46 mouse cellular contexts compared by ENCODE assay signal in genomic region chr11:43049363-43049762, GRCm38 (mm10). TPM values are rescaled to one million over a fixed set of nuclear protein-coding genes. Genes with fewer than 3 reads are reported as not detected.
"Had no signal": no experiment of that assay in that cellular context is flagged by ENCODE, and none has a peak within 500 bp of the region (broad histone marks: within the 10 kb centered on the region; RNA-seq: fewer than 3 reads in every experiment).

No protein-coding gene starts in this region.

- H3K9me3 ChIP-seq: limb, embryonic 10.5 days; limb, embryonic 12.5 days; limb, embryonic 13.5 days; limb, embryonic 15.5 days; liver, embryonic 12.5 days; liver, embryonic 13.5 days; liver, embryonic 15.5 days; lung, embryonic 15.5 days; megakaryocyte, embryonic 14.5 days; midbrain, embryonic 10.5 days; midbrain, embryonic 12.5 days; midbrain, embryonic 13.5 days; midbrain, embryonic 15.5 days had no signal

- DNase-seq: left cerebral cortex, postnatal 4 days; liver; liver, embryonic 13.5 days; liver, postnatal 0 days; lung, adult 18-20 months; lung, adult 2 months; lung, embryonic 14.5 days; lung, postnatal 10 days; lung, postnatal 14 days; lung, postnatal 36 days; lung, postnatal 4 days; midbrain, embryonic 14.5 days had no signal

- H3K4me1 ChIP-seq: limb, embryonic 10.5 days; limb, embryonic 12.5 days; limb, embryonic 13.5 days; limb, embryonic 15.5 days; liver, embryonic 12.5 days; liver, embryonic 13.5 days; liver, embryonic 15.5 days; lung, embryonic 15.5 days; megakaryocyte, embryonic 14.5 days; midbrain, embryonic 10.5 days; midbrain, embryonic 12.5 days; midbrain, embryonic 13.5 days; midbrain, embryonic 15.5 days had no signal

- H3K36me3 ChIP-seq: limb, embryonic 10.5 days; limb, embryonic 12.5 days; limb, embryonic 13.5 days; limb, embryonic 15.5 days; liver, embryonic 12.5 days; liver, embryonic 13.5 days; liver, embryonic 15.5 days; lung, embryonic 15.5 days; midbrain, embryonic 10.5 days; midbrain, embryonic 12.5 days; midbrain, embryonic 13.5 days; midbrain, embryonic 15.5 days had no signal

- H3K27ac ChIP-seq: left cerebral cortex, adult 2 months; limb, embryonic 10.5 days; limb, embryonic 12.5 days; limb, embryonic 13.5 days; limb, embryonic 15.5 days; liver, embryonic 12.5 days; liver, embryonic 13.5 days; liver, embryonic 14.5 days; liver, embryonic 15.5 days; lung, embryonic 15.5 days; macrophage; midbrain, embryonic 10.5 days; midbrain, embryonic 12.5 days; midbrain, embryonic 13.5 days; midbrain, embryonic 15.5 days had no signal

- H3K4me2 ChIP-seq: limb, embryonic 12.5 days; limb, embryonic 13.5 days; limb, embryonic 15.5 days; liver, embryonic 11.5 days; liver, embryonic 12.5 days; liver, embryonic 13.5 days; liver, embryonic 15.5 days; lung, embryonic 14.5 days; lung, embryonic 15.5 days; midbrain, embryonic 11.5 days; midbrain, embryonic 12.5 days; midbrain, embryonic 13.5 days; midbrain, embryonic 15.5 days had no signal

- H3K4me3 ChIP-seq: left cerebral cortex, adult 2 months; limb, embryonic 10.5 days; limb, embryonic 12.5 days; limb, embryonic 13.5 days; limb, embryonic 15.5 days; liver, embryonic 12.5 days; liver, embryonic 13.5 days; liver, embryonic 15.5 days; lung, embryonic 15.5 days; megakaryocyte, embryonic 14.5 days; midbrain, embryonic 10.5 days; midbrain, embryonic 12.5 days; midbrain, embryonic 13.5 days; midbrain, embryonic 15.5 days; myocyte had no signal

- H3K9ac ChIP-seq: limb, embryonic 12.5 days; limb, embryonic 13.5 days; limb, embryonic 15.5 days; liver, embryonic 12.5 days; liver, embryonic 13.5 days; liver, embryonic 14.5 days; liver, embryonic 15.5 days; liver, postnatal 0 days; lung, embryonic 14.5 days; lung, embryonic 15.5 days; midbrain, embryonic 12.5 days; midbrain, embryonic 13.5 days; midbrain, embryonic 15.5 days had no signal

- H3K27me3 ChIP-seq: limb, embryonic 13.5 days; limb, embryonic 15.5 days; liver, embryonic 12.5 days; liver, embryonic 13.5 days; liver, embryonic 15.5 days; lung, embryonic 15.5 days; megakaryocyte, embryonic 14.5 days; midbrain, embryonic 12.5 days; midbrain, embryonic 13.5 days; midbrain, embryonic 15.5 days had no signal

RNA-seq across cellular contexts. Expression of gene Gm9972, which starts 13.8 kb away (rescaled TPM):
- total RNA-seq: left cerebral cortex, adult 2 months; left cerebral cortex, adult 8-10 months; left cerebral cortex, postnatal 10 days; left cerebral cortex, postnatal 14 days; left cerebral cortex, postnatal 25 days; left cerebral cortex, postnatal 36 days; left cerebral cortex, postnatal 4 days; liver, adult 2 months; megakaryocyte progenitor cell, adult 5-6 weeks; megakaryocyte, adult 5-6 weeks; megakaryocyte-erythroid progenitor cell, adult 5-6 weeks; midbrain, postnatal 0 days; monocyte, adult 5-6 weeks had no signal
- polyA plus RNA-seq: limb, embryonic 10.5 days; limb, embryonic 11.5 days; limb, embryonic 12.5 days; liver, adult 2 months; liver, embryonic 11.5 days; liver, embryonic 12.5 days; liver, embryonic 13.5 days; liver, embryonic 14.5 days; liver, embryonic 15.5 days; liver, embryonic 16.5 days; liver, postnatal 0 days; lung, adult 2 months; lung, embryonic 14.5 days; lung, embryonic 16.5 days; lung, postnatal 0 days; macrophage; midbrain, embryonic 10.5 days; midbrain, embryonic 11.5 days; midbrain, embryonic 13.5 days; midbrain, embryonic 14.5 days; midbrain, embryonic 15.5 days; midbrain, embryonic 16.5 days; midbrain, postnatal 0 days; myocyte had no signal
